Mouse (Mus musculus) erythroblast, embryonic 14.5 days (primary cell): Measurements from ENCODE around the gene Mcm3. TPM values are rescaled to one million over a fixed set of nuclear protein-coding genes. Genes with fewer than 3 reads are reported as not detected.

ENCODE experiments used
- H3K27me3 ChIP-seq: 2 replicates; pipeline ENCODE4 v1.6.1; 2012; ENCODE audit warnings: inconsistent platforms; ENCODE audit not compliant: control insufficient read depth
- H3K36me3 ChIP-seq: 2 replicates; pipeline ENCODE4 v1.6.1; 2012; ENCODE audit warnings: mild to moderate bottlenecking, inconsistent platforms; ENCODE audit not compliant: control insufficient read depth
- H3K4me1 ChIP-seq: 2 replicates; pipeline ENCODE4 v1.6.1; 2012; ENCODE audit warnings: inconsistent platforms; ENCODE audit not compliant: control insufficient read depth
- H3K4me3 ChIP-seq: replicated peaks from 2 replicates; pipeline ENCODE3; 2012; ENCODE audit warnings: moderate library complexity, mild to moderate bottlenecking, inconsistent platforms
- H3K9me3 ChIP-seq: 2 replicates; pipeline ENCODE4 v1.6.1; 2012; ENCODE audit warnings: low read length, inconsistent platforms, mixed read lengths; ENCODE audit not compliant: control insufficient read depth
- GATA1 ChIP-seq: IDR thresholded peaks from 2 replicates; pipeline ENCODE4 v1.6.1; 2012; ENCODE audit warnings: low read length, inconsistent platforms, mixed read lengths
- TAL1 ChIP-seq: IDR thresholded peaks from 3 replicates; pipeline ENCODE4 v1.6.1; 2012; ENCODE audit warnings: low read length, inconsistent platforms, mixed read lengths
- polyA plus RNA-seq: library from polyadenylated mRNA; stranded (reverse); fragments of >175 nt; gene quantifications from 2 replicates; pipeline ENCODE4 v1.2.3, GENCODE M21; 2012

The Mcm3 gene
- polyA plus RNA-seq = 12.8 and 15.9 TPM in 2 replicates

DNA sequence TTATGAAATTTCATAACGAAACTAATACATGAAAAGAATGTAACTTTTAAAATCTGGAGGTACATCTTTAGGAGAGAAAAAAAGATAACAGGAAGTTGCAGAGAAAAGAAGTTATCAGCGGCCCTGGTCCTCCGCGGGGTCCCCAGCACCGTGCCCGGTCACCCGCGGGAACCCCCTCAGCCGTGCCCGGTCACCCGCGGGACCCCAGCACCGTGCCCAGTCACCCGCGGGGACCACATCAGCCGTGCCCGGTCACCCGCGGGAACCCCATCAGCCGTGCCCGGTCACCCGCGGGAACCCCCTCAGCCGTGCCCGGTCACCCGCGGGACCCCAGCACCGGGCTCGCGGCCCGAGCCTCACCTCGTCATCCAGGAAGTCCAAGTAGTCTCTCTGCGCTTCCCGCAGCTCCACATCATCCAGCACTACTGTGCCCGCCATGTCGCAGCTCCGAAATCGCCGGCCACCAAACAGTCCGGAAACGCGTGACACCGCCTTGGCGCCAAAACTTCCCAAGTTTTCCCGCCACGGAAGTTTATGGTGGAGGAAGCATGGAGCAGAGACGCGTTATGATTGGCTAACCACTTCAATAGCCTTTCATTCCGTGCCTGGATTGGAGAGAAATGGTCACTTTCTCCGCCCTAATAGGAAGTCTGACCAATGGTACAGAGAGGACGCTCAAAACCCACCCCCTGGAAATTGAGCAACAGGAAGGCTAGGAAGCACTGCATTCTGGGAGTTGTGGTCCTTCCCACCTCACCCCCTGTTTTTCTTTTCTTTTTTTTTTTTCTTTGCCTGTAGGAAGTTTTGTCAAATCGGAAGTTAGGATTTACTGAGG, at the start of gene Mcm3:
Gene Mcm3 (minus strand): TSS at position 542 of the 835 bp plus-strand sequence.
- Histone ChIP-seq H3K4me3 (peak within 1 kb of the TSS; percentile 81), H3K4me1 (peaks cover 29% of the 10 kb centered on the region), H3K36me3 (peaks cover 40% of the 10 kb centered on the region), H3K27me3 (no peaks in the 10 kb centered on the region), H3K9me3 (no peaks in the 10 kb centered on the region)
- no peak for TF ChIP-seq TAL1
- TF ChIP-seq GATA1 = no peak

DNA sequence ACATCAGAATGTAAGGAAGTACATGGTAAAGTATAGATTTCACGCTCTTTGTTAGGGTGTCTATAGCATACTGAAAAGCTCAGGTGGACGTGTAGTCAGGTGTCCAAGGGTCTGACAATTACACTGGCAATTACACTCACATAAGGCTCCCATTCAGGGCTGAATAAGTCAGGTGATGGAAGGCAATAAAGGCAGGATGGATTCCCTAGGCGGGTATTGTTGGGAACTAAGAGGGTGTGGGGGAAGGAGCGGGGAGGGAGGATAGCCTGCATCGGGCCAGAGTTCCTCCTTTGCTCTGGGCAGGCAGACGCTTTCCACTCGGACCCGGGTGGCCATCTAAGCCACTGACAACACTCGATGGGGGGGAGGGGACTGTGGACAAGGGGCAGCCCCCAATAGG, 47.9 kb upstream of the Mcm3 start:
- Histone ChIP-seq H3K9me3 (no peaks in the 10 kb centered on the region), H3K4me1 (no peaks in the 10 kb centered on the region), H3K36me3 (no peaks in the 10 kb centered on the region), H3K27me3 (no peaks in the 10 kb centered on the region), H3K4me3 (no peak overlapping the region)
- TF ChIP-seq GATA1 (no peak), TAL1 (no peak)

DNA sequence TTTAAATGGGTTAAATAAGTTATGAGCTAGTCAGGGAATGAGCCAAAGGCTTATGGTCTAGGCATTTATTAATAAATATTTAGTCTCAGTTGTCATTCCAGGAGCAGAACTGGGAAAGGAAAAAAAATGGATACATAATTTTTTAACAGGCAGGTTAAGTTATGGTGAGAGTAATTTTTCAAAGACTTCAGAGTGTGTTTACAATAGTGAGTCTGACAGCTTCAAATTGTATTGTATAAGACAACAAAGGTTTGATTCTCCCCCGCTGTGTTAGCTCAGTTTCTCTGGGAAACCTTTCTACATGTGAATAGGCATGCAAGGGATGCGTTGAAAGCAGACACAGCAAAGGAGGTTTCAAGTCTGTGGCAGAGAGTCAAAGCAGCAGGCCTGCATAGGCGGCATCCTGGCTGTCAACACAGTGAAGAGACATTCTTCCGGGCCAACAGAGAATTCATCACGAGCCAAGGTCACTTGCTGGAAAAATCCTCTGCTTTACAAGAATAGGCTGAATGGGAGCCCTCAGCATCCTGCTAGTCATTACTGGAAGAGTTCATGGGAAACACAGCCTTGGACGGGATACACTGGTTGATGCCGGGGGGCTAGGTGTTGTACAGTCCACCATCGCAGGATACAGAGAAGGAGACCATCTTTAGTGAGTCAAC, 47.3 kb upstream of the Mcm3 start:
- H3K9me3 ChIP-seq = no peaks in the 10 kb centered on the region
- H3K27me3 ChIP-seq = no peaks in the 10 kb centered on the region
- H3K36me3 ChIP-seq = no peaks in the 10 kb centered on the region
- no peaks in the 10 kb centered on the region for H3K4me1 ChIP-seq
- H3K4me3 ChIP-seq = no peak overlapping the region
- TF ChIP-seq GATA1 (no peak), TAL1 (no peak)

DNA sequence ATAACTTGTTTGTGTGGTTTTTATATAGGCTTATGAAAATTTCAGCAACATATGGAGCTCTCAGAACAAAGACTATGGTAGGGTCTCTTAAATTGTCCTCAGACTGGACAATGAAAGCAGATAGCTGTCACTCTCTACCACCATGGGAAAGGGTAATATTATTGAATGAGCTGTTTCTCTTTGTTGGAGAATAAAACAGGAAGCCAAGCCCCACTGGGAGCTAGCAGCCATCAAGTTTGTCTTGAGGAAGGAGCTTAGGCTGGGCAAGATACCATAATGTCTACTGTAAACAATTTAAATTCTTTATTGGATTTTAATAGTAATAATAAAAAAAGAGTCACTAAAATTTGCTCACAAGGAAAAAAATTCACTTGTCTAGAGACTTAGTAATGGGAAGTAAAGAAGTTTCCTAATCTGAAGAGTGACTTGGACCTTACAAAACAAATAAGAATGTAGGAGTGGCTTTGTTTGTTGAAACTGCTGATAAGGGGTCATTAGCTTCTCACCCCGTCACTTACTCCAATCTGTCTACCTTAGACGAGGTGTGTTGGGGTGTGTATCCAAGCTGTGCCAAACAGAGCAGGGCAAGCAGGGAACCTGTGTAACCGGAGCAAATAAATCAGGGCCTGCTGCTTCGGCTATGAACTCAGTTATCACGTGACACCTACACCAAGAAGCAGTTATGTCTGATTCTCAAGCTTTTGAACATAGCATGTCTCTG, 43.5 kb upstream of the Mcm3 start:
- Histone ChIP-seq H3K36me3 (no peaks in the 10 kb centered on the region), H3K9me3 (no peaks in the 10 kb centered on the region), H3K27me3 (no peaks in the 10 kb centered on the region), H3K4me3 (no peak overlapping the region), H3K4me1 (no peaks in the 10 kb centered on the region)
- TF ChIP-seq GATA1 (no peak), TAL1 (no peak)

DNA sequence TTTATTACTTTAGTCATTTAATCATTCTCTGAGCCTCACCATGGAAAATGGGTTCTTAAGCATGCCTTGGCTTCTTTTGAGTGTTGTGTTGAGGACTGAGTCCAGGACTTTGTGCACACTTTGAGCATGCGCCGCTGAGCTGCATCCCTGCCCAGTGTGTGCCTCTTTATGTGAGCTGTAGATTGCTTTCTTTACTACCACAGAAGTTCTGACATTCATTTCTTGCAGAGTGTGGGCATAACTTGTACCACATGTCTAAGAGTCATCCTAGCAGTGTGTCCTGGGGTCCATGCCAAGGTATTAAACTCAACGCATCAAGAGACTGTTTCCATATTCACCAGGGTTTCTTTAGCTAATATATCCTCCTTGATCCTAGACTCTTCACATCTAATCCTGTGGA, 41.8 kb upstream of the Mcm3 start:
- H3K36me3 ChIP-seq = no peaks in the 10 kb centered on the region
- H3K9me3 ChIP-seq = no peaks in the 10 kb centered on the region
- TF ChIP-seq TAL1 (no peak), GATA1 (no peak)
- H3K4me3 ChIP-seq = no peak overlapping the region
- no peaks in the 10 kb centered on the region for H3K4me1 ChIP-seq
- no peaks in the 10 kb centered on the region for H3K27me3 ChIP-seq

DNA sequence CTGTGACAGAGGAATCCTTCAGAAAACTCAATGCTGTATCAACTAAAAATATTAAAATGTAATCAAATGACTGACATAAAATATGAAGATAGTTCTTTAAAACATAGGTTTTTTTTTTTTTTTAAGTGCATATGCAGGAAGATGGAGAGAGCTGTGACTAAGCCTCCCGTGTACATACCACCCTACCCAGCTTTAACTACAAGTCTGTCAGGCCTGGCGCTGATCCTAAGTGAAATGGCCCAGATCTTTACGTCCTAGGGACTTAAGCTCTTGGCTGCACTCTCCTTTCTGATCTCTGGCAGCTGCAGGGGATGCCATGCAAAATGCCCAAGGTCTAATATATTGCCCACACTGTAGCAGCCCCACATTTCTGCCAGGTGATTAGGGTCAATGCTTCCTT, 40.7 kb upstream of the Mcm3 start:
- TF ChIP-seq GATA1 = no peak
- no peak for TF ChIP-seq TAL1
- H3K4me3 ChIP-seq = no peak overlapping the region
- H3K27me3 ChIP-seq = no peaks in the 10 kb centered on the region
- H3K9me3 ChIP-seq = no peaks in the 10 kb centered on the region
- no peaks in the 10 kb centered on the region for H3K36me3 ChIP-seq
- no peaks in the 10 kb centered on the region for H3K4me1 ChIP-seq

DNA sequence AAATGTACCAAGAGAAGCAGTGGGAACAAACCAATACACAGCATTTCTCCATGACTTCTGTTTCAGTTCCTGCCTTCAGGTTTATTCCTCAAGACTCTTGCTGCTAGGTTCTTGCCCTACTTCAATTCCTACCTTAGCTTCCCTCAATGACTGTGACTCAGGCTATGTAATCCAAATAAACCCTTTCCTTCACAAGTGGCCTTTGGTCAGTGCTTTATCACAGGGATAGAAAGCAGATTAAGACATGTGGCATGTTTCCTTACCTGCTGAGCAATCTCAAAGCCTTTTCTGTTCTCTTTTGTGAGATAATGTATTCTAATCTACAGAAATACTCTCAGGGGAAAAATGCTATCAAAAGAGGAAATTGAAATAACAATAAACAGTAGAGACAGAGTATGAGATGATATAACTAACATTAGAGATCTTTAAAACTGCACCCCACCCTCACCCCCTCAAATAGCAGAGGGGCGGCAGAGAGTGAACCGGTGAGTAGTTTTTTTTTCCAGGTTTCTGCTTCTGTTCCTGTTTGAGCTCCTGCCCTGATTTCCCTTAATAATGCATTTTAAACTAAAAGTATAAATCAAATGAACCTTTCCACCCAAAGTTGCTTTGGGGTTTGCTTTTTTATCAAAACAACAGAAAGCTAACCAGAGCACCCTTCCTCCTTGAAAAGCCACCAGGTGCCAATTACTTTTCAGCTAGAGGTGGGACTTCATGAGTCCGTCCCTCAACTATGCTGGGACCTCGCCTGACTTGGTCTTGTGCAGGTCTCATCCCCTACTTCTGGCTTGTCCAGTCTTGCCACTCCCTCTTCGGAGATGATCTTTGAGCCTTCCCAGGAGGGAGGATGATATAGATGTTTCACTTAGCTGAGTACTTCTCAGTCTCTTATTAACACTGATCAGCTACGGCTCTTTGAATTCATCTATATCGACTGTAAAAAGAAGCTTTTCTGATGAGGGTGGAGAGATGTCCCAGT, 37.1 kb upstream of the Mcm3 start:
- no peaks in the 10 kb centered on the region for H3K27me3 ChIP-seq
- H3K36me3 ChIP-seq = no peaks in the 10 kb centered on the region
- no peak for TF ChIP-seq GATA1
- no peak for TF ChIP-seq TAL1
- 0 out of 2 replicates have a peak, but pooled peaks cover 2% of the 10 kb centered on the region for H3K9me3 ChIP-seq
- H3K4me1 ChIP-seq = no peaks in the 10 kb centered on the region
- H3K4me3 ChIP-seq = no peak overlapping the region

DNA sequence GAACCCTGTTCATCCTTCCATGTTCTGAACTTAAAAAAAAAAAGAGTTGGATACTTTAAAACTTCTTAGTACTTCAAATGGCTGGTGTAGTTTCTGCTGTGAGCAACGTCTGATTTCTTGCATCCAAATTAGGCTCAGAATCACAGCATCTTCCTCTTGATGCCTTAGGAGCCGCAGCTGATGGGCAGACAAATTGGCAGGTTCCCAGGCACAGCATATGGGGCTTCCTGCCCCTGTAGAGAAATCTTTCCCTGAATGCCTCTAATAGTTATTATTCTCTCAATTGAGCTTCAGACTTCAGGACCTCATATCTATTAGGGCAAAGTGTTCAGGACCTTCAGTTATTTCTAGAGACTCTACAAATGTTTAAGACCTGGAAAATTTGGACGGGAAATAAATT, 19.8 kb upstream of the Mcm3 start:
- H3K9me3 ChIP-seq = no peaks in the 10 kb centered on the region
- TF ChIP-seq GATA1 (no peak), TAL1 (no peak)
- no peaks in the 10 kb centered on the region for H3K27me3 ChIP-seq

More for the DNA sequence above, 19.8 kb upstream of the Mcm3 start:
- Histone ChIP-seq H3K4me3 (no peak overlapping the region), H3K4me1 (no peaks in the 10 kb centered on the region), H3K36me3 (no peaks in the 10 kb centered on the region)
